17 mouse cellular contexts compared by ENCODE assay signal in the genomic region with DNA sequence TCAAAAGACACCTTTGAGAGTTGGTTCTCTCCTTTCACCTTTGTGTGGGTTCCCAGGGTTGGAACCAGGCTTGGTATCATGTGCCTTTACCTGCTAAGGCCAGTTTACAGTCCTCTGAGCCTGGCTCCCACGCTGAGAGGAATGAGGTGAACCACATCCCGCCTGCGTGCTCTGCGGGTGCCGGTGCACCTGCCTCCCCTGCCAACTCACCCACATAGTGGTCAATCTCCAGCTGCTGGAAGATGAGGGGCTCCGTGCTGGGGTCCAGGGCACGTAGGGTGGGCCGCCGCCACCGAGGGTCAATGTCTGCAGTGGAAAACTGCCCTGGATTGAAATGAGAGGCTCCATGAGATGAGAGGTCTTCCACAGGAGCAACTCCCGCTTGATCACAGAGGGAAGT. TPM values are rescaled to one million over a fixed set of nuclear protein-coding genes. Genes with fewer than 3 reads are reported as not detected.
"Had no signal": no experiment of that assay in that cellular context is flagged by ENCODE, and none has a peak within 500 bp of the region (broad histone marks: within the 10 kb centered on the region; RNA-seq: fewer than 3 reads in every experiment).

No protein-coding gene starts in this region.

- H3K4me3 ChIP-seq: liver, embryonic 13.5 days; liver, embryonic 15.5 days; lung, embryonic 15.5 days; megakaryocyte, embryonic 14.5 days; midbrain, embryonic 13.5 days; midbrain, embryonic 15.5 days; neural tube, embryonic 12.5 days; stomach, embryonic 15.5 days had no signal

- H3K27ac ChIP-seq: liver, embryonic 13.5 days; liver, embryonic 15.5 days; lung, embryonic 15.5 days; macrophage; midbrain, embryonic 13.5 days; midbrain, embryonic 15.5 days; neural tube, embryonic 12.5 days; stomach, embryonic 15.5 days; stomach, postnatal 0 days had no signal

- H3K27me3 ChIP-seq: liver, embryonic 13.5 days; liver, embryonic 15.5 days; lung, embryonic 15.5 days; megakaryocyte, embryonic 14.5 days; midbrain, embryonic 13.5 days; midbrain, embryonic 15.5 days; neural tube, embryonic 12.5 days; stomach, embryonic 15.5 days had no signal

- DNase-seq: liver, embryonic 13.5 days; liver, postnatal 0 days; lung, adult 2 months; lung, postnatal 14 days; lung, postnatal 36 days; right cerebral cortex, postnatal 14 days had no signal

- H3K36me3 ChIP-seq: midbrain, embryonic 15.5 days had no signal

RNA-seq across cellular contexts. Expression of gene Spib, which starts 10.7 kb away (rescaled TPM):
- polyA plus RNA-seq: midbrain, embryonic 11.5 days; midbrain, embryonic 13.5 days; neural tube, embryonic 12.5 days; neural tube, embryonic 14.5 days had no signal

RNA-seq across cellular contexts. Expression of gene Mybpc2, which starts 18.1 kb away (rescaled TPM):
- polyA plus RNA-seq: liver, embryonic 13.5 days; macrophage; midbrain, embryonic 11.5 days had no signal
